Mouse (Mus musculus) limb, embryonic 10.5 days (tissue): Measurements from ENCODE around the gene Hist1h3b. TPM values are rescaled to one million over a fixed set of nuclear protein-coding genes. Genes with fewer than 3 reads are reported as not detected.
A peak's percentile ranks its signal among the peaks of the same experiment; 100 is the strongest.

Experiments used
- DNase-seq: peaks from one replicate; pipeline ENCODE4 v3.0.0-alpha.2; 2017; ENCODE audit warnings: low spot score
- H3K27ac ChIP-seq: fragments of 300-500 bp; sonication (generic); 2 replicates; pipeline ENCODE4 v1.5.1; 2016; ENCODE audit warnings: mild to moderate bottlenecking
- H3K27me3 ChIP-seq: fragments of 300-500 bp; sonication (generic); 2 replicates; pipeline ENCODE4 v1.6.1; 2016; ENCODE audit warnings: low read depth, mild to moderate bottlenecking; ENCODE audit not compliant: poor library complexity, severe bottlenecking
- H3K36me3 ChIP-seq: fragments of 300-500 bp; sonication (generic); 2 replicates; pipeline ENCODE4 v1.6.1; 2016; ENCODE audit warnings: mild to moderate bottlenecking, moderate library complexity
- H3K4me1 ChIP-seq: fragments of 300-500 bp; sonication (generic); 2 replicates; pipeline ENCODE4 v1.6.1; 2016
- H3K4me3 ChIP-seq: fragments of 300-500 bp; sonication (generic); 2 replicates; pipeline ENCODE4 v1.5.1; 2016; ENCODE audit warnings: mild to moderate bottlenecking, moderate library complexity
- H3K9me3 ChIP-seq: fragments of 300-500 bp; sonication (generic); replicated peaks from 2 replicates; pipeline ENCODE4 v1.6.1; 2016; ENCODE audit warnings: mild to moderate bottlenecking
- WGBS: fragments of 180-500 bp; shearing (Covaris S2); methylation state at CpG from one replicate; pipeline ENCODE4 v1.1.7; 2016; 5-methylcytosine and 5-hydroxymethylcytosine counted together
- microRNA-seq: library from miRNA; unstranded; fragments of <30 nt; microRNA quantifications from one replicate; pipeline ENCODE4, GENCODE M21; 2017
- polyA plus RNA-seq: library from polyadenylated mRNA; unstranded; fragments of >200 nt; fragmentation: Nextera tagmentation; extraction: Ambion mirVana; gene quantifications from 2 replicates; pipeline ENCODE4 v1.2.1, GENCODE M21; 2016

Gene Hist1h3b
- polyA plus RNA-seq, 1 experiment from 2014 or later = 9.7 TPM

- Histone ChIP-seq H3K27me3 (no peaks in the 10 kb centered on the region), H3K4me1 (no peaks in the 10 kb centered on the region), H3K36me3 (no peaks in the 10 kb centered on the region), H3K9me3 (no peaks in the 10 kb centered on the region), H3K27ac (no peak overlapping the region), H3K4me3 (no peak overlapping the region)
- WGBS = 78% methylated on average over 4 of the region's 4 CpGs
- no peak for DNase-seq
These were observed 27.0 kb downstream of the Hist1h3b start for GRCm38 (mm10) chr13:23779025-23779424.

DNA sequence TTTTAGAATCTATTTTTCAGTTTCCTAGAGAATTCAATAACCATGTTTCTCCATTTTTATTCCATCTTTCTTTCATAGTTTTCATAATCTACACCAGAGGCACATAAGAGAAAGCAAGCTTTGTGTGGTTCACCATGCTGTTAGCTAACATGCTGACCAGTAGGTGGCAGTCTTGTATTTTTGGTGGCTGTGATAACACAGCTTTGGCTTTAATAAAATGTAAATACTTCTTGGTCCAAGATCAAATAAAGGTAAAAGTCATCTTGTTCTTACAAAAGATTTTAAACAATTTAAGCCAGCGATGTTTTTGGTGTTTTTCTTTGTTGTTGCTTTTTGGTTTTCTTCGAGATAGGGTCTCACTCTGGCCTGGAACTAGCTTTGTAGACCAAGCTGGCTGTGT is 40.5 kb downstream of the Hist1h3b start:
- DNase-seq = peak; percentile 40
- no peak overlapping the region for H3K27ac ChIP-seq
- 48% methylated on average over 2 of the region's 2 CpGs for WGBS
- peaks cover 3% of the 10 kb centered on the region; the same call in 1 of the 2 replicates for H3K4me1 ChIP-seq
- no peak overlapping the region for H3K4me3 ChIP-seq
- no peaks in the 10 kb centered on the region for H3K27me3 ChIP-seq
- no peaks in the 10 kb centered on the region for H3K36me3 ChIP-seq
- H3K9me3 ChIP-seq = no peaks in the 10 kb centered on the region

DNA sequence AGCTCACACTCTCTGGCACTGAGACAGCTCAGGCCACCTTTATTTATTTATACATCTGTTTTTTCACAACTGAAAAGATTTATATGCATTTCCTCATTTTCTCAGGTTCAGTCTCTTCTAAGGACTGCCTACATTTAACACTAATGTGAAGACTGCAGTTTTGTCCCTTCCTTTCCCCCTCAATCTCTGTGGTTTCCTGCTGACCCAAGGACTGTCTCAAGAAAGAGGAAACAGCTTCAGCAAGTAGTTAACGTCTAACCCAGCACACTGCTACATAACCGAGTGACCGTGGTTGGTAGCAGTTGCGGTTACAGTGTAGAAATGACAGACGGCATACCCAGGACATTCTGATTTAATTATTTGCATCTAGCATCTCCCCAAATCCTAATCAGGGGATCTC is 47.3 kb downstream of the Hist1h3b start:
- DNase-seq = no peak
- WGBS = 74% methylated on average over 5 of the region's 5 CpGs
- Histone ChIP-seq H3K27me3 (no peaks in the 10 kb centered on the region), H3K9me3 (no peaks in the 10 kb centered on the region), H3K4me3 (no peak overlapping the region), H3K4me1 (peaks cover 28% of the 10 kb centered on the region), H3K36me3 (no peaks in the 10 kb centered on the region), H3K27ac (no peak overlapping the region)

Small RNA genes within 50 kb of the gene (microRNA-seq; reads per million reads assigned to microRNA genes)
- not detected for gene Gm44314
- gene Gm44484 = 0.88 reads per million

Other genes with a start within 250 kb of the Hist1h3b start
- 2.4 and 4.5 TPM in 2 replicates for gene Hist1h4h, start 221.2 kb upstream of the Hist1h3b start, polyA plus RNA-seq
- 8.0 and 11.7 TPM in 2 replicates for gene Hist1h2af, start 218.4 kb upstream of the Hist1h3b start, polyA plus RNA-seq
- gene Hist1h3g, start 216.8 kb upstream of the Hist1h3b start, polyA plus RNA-seq = 4.7 and 5.3 TPM in 2 replicates
- 0.56 and 0.69 TPM in 2 replicates for gene Hist1h2bh, start 208.9 kb upstream of the Hist1h3b start, polyA plus RNA-seq
- 1.3 and 1.4 TPM in 2 replicates for gene Hist1h3f, start 208.2 kb upstream of the Hist1h3b start, polyA plus RNA-seq
- 0.73 and 1.3 TPM in 2 replicates for gene Hist1h4f, start 200.6 kb upstream of the Hist1h3b start, polyA plus RNA-seq
- gene Hist1h1d, start 199.0 kb upstream of the Hist1h3b start, polyA plus RNA-seq = 0.59 and 0.67 TPM in 2 replicates
- gene Hist1h3e, start 189.9 kb upstream of the Hist1h3b start, polyA plus RNA-seq = 5.6 and 7.8 TPM in 2 replicates
- 109 and 113 TPM in 2 replicates for gene Hist1h2ae, start 181.0 kb upstream of the Hist1h3b start, polyA plus RNA-seq
- gene Hist1h2bg, start 180.9 kb upstream of the Hist1h3b start, polyA plus RNA-seq = 7.3 and 8.1 TPM in 2 replicates
- 2.4 and 3.5 TPM in 2 replicates for gene Hist1h2bf, start 178.1 kb upstream of the Hist1h3b start, polyA plus RNA-seq
- gene Hist1h2ad, start 177.9 kb upstream of the Hist1h3b start, polyA plus RNA-seq = 1.3 and 3.9 TPM in 2 replicates
- gene Hist1h3d, start 176.5 kb upstream of the Hist1h3b start, polyA plus RNA-seq = 7.7 and 9.6 TPM in 2 replicates
- gene Hist1h4d, start 170.7 kb upstream of the Hist1h3b start, polyA plus RNA-seq = 109 and 120 TPM in 2 replicates
- 2.3 and 4.2 TPM in 2 replicates for gene Hist1h2be, start 131.1 kb upstream of the Hist1h3b start, polyA plus RNA-seq
- 19.6 and 20.6 TPM in 2 replicates for gene Hist1h1e, start 129.7 kb upstream of the Hist1h3b start, polyA plus RNA-seq
- 0.60 and 0.98 TPM in 2 replicates for gene Hist1h2ac, start 68.3 kb upstream of the Hist1h3b start, polyA plus RNA-seq
- gene Hist1h2bc, start 68.1 kb upstream of the Hist1h3b start, polyA plus RNA-seq = 16.9 and 17.0 TPM in 2 replicates
- 0.26 TPM in 1 of 2 replicates, not detected in the other for gene Hist1h1t, start 56.5 kb upstream of the Hist1h3b start, polyA plus RNA-seq
- gene Hist1h4c, start 53.8 kb upstream of the Hist1h3b start, polyA plus RNA-seq = 6.4 and 6.5 TPM in 2 replicates
- gene Hfe, start 41.4 kb upstream of the Hist1h3b start, polyA plus RNA-seq = 1.6 and 2.0 TPM in 2 replicates
- gene Hist1h1c, start 13.5 kb upstream of the Hist1h3b start, polyA plus RNA-seq = 8.6 and 11.8 TPM in 2 replicates
- 9.6 TPM in 2 replicates for gene Hist1h3c, start 6.7 kb upstream of the Hist1h3b start, polyA plus RNA-seq
- gene Hist1h2bb, start 5.5 kb upstream of the Hist1h3b start, polyA plus RNA-seq = 3.5 and 3.7 TPM in 2 replicates
- 55.9 and 60.6 TPM in 2 replicates for gene Hist1h2ab, start 1.1 kb upstream of the Hist1h3b start, polyA plus RNA-seq
- 4.4 and 5.9 TPM in 2 replicates for gene Hist1h4b, start 4.7 kb downstream of the Hist1h3b start, polyA plus RNA-seq
- 0.51 and 0.62 TPM in 2 replicates for gene Hist1h4a, start 9.0 kb downstream of the Hist1h3b start, polyA plus RNA-seq
- gene Hist1h3a, start 10.1 kb downstream of the Hist1h3b start, polyA plus RNA-seq = 3.0 and 5.3 TPM in 2 replicates
- 2.1 and 4.0 TPM in 2 replicates for gene Hist1h1a, start 11.4 kb downstream of the Hist1h3b start, polyA plus RNA-seq
- gene Trim38, start 17.6 kb downstream of the Hist1h3b start, polyA plus RNA-seq = not detected in 2 replicates
- gene Slc17a2, start 54.7 kb downstream of the Hist1h3b start, polyA plus RNA-seq = 0.04 TPM in 1 of 2 replicates, not detected in the other
- gene Slc17a3, start 87.2 kb downstream of the Hist1h3b start, polyA plus RNA-seq = not detected in 2 replicates
- not detected in 2 replicates for gene Slc17a1, start 115.5 kb downstream of the Hist1h3b start, polyA plus RNA-seq
- gene Slc17a4, start 162.7 kb downstream of the Hist1h3b start, polyA plus RNA-seq = not detected in 2 replicates
- not detected in 2 replicates for gene Hist1h2ba, start 181.9 kb downstream of the Hist1h3b start, polyA plus RNA-seq
- gene Hist1h2aa, start 182.2 kb downstream of the Hist1h3b start, polyA plus RNA-seq = not detected in 2 replicates
- gene Scgn, start 238.9 kb downstream of the Hist1h3b start, polyA plus RNA-seq = not detected in 2 replicates